Comparison of ENCODE assay signal across 21 mouse cellular contexts in the genomic region with DNA sequence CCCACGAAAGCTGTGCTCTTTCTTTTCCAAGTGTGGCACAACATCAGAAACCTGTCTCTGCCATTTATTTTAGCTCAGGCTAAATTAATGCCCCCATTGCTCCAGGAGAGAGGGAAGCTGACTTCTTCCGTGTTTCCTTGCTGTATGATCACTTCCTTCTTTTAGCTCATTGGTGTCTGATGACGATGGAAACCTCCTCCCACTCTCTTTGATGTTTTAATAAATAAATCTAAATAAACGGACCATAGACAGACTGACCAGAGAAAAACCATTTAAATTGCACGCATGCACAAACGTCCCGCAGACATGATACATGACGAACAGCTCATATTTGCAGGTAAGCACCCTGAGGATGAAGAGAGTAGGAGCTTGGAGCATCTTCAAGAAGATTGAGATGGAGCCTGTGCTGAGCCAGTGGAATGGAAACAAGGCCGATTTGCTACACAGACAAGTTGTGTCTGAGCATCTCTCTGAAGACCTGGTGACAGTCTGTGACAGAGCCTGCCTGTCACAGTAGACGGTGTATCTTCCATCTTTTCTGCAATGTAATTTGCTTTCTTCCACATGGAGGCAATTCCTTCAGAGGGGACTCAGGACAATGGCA. TPM values are rescaled to one million over a fixed set of nuclear protein-coding genes. Genes with fewer than 3 reads are reported as not detected.
"Had no signal": no experiment of that assay in that cellular context is flagged by ENCODE, and none has a peak within 500 bp of the region (broad histone marks: within the 10 kb centered on the region; RNA-seq: fewer than 3 reads in every experiment).

No protein-coding gene starts in this region.

- DNase-seq: kidney, adult 18-20 months; liver; liver, embryonic 13.5 days; liver, postnatal 0 days; lung, postnatal 14 days; retina, postnatal 1 day; right cerebral cortex, postnatal 4 days; spleen, adult 18-20 months; thymus, adult 18-20 months; thymus, postnatal 14 days had no signal

- H3K27ac ChIP-seq: kidney, embryonic 15.5 days; limb, embryonic 12.5 days; liver, embryonic 13.5 days; lung, embryonic 15.5 days; macrophage; midbrain, embryonic 13.5 days; neural tube, embryonic 12.5 days had no signal

- H3K4me3 ChIP-seq: kidney, embryonic 15.5 days; limb, embryonic 12.5 days; liver, embryonic 13.5 days; lung, embryonic 15.5 days; midbrain, embryonic 13.5 days; neural tube, embryonic 12.5 days had no signal

- H3K27me3 ChIP-seq: kidney, embryonic 15.5 days; limb, embryonic 12.5 days; liver, embryonic 13.5 days; lung, embryonic 15.5 days; midbrain, embryonic 13.5 days; neural tube, embryonic 12.5 days had no signal

- H3K9me3 ChIP-seq: kidney, embryonic 15.5 days; limb, embryonic 12.5 days; liver, embryonic 13.5 days; lung, embryonic 15.5 days; midbrain, embryonic 13.5 days; neural tube, embryonic 12.5 days had no signal

- H3K4me1 ChIP-seq: limb, embryonic 12.5 days; liver, embryonic 13.5 days; midbrain, embryonic 13.5 days; neural tube, embryonic 12.5 days had no signal

- ATAC-seq: liver, postnatal 0 days; midbrain, embryonic 13.5 days had no signal

- H3K9ac ChIP-seq: kidney, embryonic 15.5 days; limb, embryonic 12.5 days; liver, embryonic 13.5 days; liver, postnatal 0 days; lung, embryonic 15.5 days; midbrain, embryonic 13.5 days; neural tube, embryonic 12.5 days had no signal

- H3K36me3 ChIP-seq: kidney, embryonic 15.5 days; limb, embryonic 12.5 days; liver, embryonic 13.5 days; lung, embryonic 15.5 days; midbrain, embryonic 13.5 days; neural tube, embryonic 12.5 days had no signal

- H3K4me2 ChIP-seq: kidney, embryonic 15.5 days; limb, embryonic 12.5 days; liver, embryonic 13.5 days; lung, embryonic 15.5 days; midbrain, embryonic 13.5 days; neural tube, embryonic 12.5 days had no signal

RNA-seq across cellular contexts. Expression of a gene that starts 16.4 kb away (rescaled TPM):
- total RNA-seq: layer of hippocampus, adult 8-10 months; layer of hippocampus, postnatal 14 days; left cerebral cortex, adult 18-20 months; left cerebral cortex, postnatal 25 days had no signal
- polyA plus RNA-seq: kidney, embryonic 15.5 days; limb, embryonic 12.5 days; liver, postnatal 0 days; macrophage; midbrain, embryonic 13.5 days; neural tube, embryonic 12.5 days; stomach, embryonic 14.5 days had no signal
